Mouse (Mus musculus) embryonic stem cell, embryonic (primary cell): Measurements from ENCODE around the gene Glis3.

Experiments
- CTCF ChIA-PET, 4 experiments: fragments of 300-600 bp in 2 of 4; fragments of 350-600 bp in 2 of 4; sonication (Branson Sonifier 250); formaldehyde crosslinking; loops; one replicate each; lab custom pipeline; 2022; ENCODE audit warnings: inconsistent platforms in 2 of 4; lab: Charles Lee
- POLR2A ChIA-PET, 4 experiments: fragments of 300-600 bp in 2 of 4; fragments of 350-600 bp in 2 of 4; sonication (Branson Sonifier 250); formaldehyde crosslinking; loops; one replicate each; lab custom pipeline; 2022; ENCODE audit warnings: antibody characterized with exemption in 4 of 4, inconsistent platforms in 1 of 4; lab: Charles Lee

Gene Glis3

DNA sequence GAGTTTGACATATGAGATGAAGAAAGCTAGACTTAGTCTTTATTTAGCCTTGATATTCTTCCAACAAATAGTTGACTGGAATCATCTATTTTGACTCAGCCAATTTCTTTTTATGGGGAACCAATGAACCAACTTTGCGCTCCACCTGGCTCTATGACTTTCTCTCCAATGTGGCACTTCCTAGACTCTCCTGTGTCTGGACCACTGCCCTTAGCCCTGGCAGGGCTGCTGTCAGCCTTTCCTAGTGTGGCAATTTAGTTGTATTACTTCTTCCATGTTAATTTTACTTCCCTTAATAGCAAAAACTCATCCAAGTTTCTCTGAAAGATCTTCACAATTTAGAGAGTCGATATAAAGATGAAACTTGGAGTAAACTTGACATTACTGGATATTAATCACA lies 445.2 kb downstream of the Glis3 start:
- POLR2A ChIA-PET: no interaction called here

DNA sequence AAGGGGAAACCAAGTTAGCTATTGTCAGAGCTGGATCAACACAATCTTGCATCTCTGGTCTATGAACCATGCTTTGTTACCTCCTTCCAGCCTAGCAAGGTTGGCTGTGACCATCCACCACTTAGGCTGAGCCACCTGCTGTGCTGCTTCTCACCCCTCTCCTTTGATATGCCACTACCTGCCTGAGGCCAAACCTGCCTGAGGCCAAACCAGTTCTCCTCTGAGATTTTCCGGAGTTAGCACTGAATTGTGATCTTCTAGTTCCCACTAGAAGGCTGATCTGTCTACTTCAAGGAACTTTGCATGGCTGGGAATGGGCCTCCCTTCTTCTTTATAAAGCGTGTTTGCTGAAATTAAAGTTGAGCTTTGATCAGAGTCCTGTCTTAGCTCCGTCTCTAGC lies 448.4 kb downstream of the Glis3 start:
- ChIA-PET CTCF (no interaction called here), POLR2A (no interaction called here)

More for the DNA sequence above, 445.2 kb downstream of the Glis3 start:
- CTCF ChIA-PET: no interaction called here

DNA sequence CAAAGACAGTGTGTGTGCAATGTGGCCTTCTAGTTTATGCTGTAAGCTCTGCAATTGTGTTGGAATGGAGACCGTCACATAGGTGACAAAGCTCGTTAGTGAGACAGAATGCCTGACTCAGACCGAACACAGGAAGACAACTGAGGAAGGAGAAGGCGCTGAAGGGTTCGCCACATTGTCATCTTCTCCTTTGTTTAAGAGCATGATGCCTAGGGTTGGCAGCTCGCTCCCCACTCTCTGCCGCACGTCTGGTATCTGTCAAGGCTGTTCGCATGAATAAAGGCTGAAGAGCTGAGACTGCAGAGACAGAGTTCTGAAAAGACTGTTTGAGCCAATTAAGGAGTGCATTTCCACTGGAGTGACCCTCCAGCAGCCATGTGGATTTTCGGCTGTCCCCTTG lies 452.4 kb downstream of the Glis3 start:
- ChIA-PET POLR2A (interaction anchor here in 2 of 4 experiments (0.7 to 1.1 kb wide), 2 partner anchors 11 to 918 kb away, joined by 3 read pairs; no protein-coding TSS in a partner anchor), CTCF (no interaction called here)

DNA sequence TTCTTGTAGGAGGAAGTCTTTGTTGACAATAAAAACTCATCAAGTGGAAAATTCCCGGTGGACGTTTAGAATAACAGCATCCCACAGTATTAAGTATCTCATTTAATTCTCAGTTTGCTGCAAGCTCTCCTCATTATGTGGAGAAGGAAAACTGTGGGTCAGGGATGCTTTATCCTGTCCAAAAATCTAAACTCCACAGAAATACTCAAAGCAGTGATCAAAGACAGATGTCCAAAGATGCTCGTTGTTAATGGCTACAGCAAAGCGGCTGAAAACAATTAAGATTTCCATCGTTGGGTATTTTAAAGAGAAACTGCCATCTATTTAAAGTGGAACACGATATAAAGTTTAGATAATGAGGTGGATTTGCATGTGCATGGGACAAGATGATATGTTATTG lies 454.2 kb downstream of the Glis3 start:
- CTCF ChIA-PET: no interaction called here
- POLR2A ChIA-PET: no interaction called here

DNA sequence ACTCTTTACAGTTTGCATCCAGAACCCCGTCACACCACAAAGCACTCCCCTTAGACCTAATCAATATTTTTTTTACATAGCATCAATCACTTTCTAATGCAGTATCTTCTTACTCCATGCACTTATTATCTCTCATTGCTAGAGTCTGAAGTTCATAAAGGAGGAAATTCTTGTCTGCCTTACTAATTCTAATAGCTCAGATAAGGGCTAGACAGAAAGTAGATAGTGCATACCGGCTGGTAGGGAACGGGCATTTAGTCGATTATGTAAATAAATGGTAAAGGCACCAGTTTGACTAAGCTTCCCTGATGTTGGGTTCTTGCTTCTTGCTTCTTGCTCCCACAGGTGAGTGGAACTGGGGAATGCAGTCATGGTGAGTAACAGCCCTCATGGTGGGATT lies 468.2 kb downstream of the Glis3 start:
- ChIA-PET POLR2A (no interaction called here), CTCF (no interaction called here)
